Mouse (Mus musculus) hindbrain, embryonic 12.5 days (tissue): Measurements from ENCODE around the gene Ccr9. TPM values are rescaled to one million over a fixed set of nuclear protein-coding genes. Genes with fewer than 3 reads are reported as not detected.

Experiments
- ATAC-seq: fragments of 200-750 bp; cut with Nextera tagmentation; 2 replicates; pipeline ENCODE4 v1.8.0; 2017; ENCODE audit warnings: moderate TSS enrichment; ENCODE audit not compliant: low FRiP score
- H3K27ac ChIP-seq: fragments of 300-500 bp; sonication (generic); 2 replicates; pipeline ENCODE4 v1.5.1; 2016; ENCODE audit warnings: mild to moderate bottlenecking
- H3K27me3 ChIP-seq: fragments of 300-500 bp; sonication (generic); 2 replicates; pipeline ENCODE4 v1.6.1; 2016; ENCODE audit warnings: mild to moderate bottlenecking
- H3K36me3 ChIP-seq: fragments of 300-500 bp; sonication (generic); 2 replicates; pipeline ENCODE4 v1.6.1; 2016; ENCODE audit warnings: mild to moderate bottlenecking
- H3K4me1 ChIP-seq: fragments of 300-500 bp; sonication (generic); 2 replicates; pipeline ENCODE4 v1.6.1; 2016
- H3K4me2 ChIP-seq: fragments of 300-500 bp; sonication (generic); replicated peaks from 2 replicates; pipeline ENCODE4 v1.6.1; 2016; ENCODE audit warnings: mild to moderate bottlenecking
- H3K4me3 ChIP-seq: fragments of 300-500 bp; sonication (generic); 2 replicates; pipeline ENCODE4 v1.5.1; 2016; ENCODE audit warnings: mild to moderate bottlenecking
- H3K9ac ChIP-seq: fragments of 300-500 bp; sonication (generic); 2 replicates; pipeline ENCODE4 v1.6.1; 2016; ENCODE audit warnings: mild to moderate bottlenecking, moderate library complexity
- H3K9me3 ChIP-seq: fragments of 300-500 bp; sonication (generic); replicated peaks from 2 replicates; pipeline ENCODE4 v1.6.1; 2016; ENCODE audit warnings: mild to moderate bottlenecking
- WGBS: fragments of 180-500 bp; shearing (Covaris S2); methylation state at CpG from one replicate; pipeline ENCODE4 v1.1.7; 2016; 5-methylcytosine and 5-hydroxymethylcytosine counted together
- polyA plus RNA-seq: library from polyadenylated mRNA; unstranded; fragments of >200 nt; fragmentation: Nextera tagmentation; extraction: Ambion mirVana; gene quantifications from 2 replicates; pipeline ENCODE4 v1.2.1, GENCODE M21; 2016

Gene Ccr9
- polyA plus RNA-seq = 0.25 and 0.29 TPM in 2 replicates

DNA sequence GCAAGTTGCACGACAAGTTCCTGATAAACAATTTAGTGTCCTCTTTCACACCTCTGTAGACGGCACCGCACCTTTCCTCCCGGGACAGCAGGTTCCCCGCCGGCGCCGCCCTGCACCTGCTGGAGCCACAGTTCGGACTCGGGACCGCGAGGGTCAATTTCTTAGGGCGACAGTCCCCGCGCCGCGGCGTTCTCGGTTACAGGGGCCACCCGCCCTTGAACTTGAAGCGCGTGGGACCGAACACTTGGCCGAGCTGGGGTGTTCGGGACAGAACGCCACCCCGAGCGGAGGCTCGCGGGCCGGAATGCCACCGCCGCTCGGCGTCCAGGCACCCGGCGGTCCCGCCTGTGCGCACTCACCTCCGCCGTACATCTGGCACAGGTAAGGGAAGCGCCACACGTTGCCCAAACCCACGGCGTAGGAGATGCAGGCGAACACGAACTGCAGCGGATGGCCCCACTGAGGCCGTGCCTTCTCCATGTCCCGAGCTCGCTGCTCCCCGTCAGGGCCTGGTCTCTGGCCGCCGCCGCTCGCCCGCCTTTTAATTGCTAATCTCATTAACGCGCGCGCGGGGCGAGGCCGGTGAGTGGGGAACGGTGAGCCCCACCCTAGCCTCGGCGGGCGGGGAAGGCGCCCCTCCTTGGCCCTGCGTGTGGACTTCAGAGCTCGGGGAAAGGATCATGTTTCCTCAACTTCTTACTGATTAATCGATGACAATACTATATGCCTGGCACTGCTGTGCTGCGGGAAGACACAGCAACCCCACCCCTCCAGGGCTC is at the start of gene Ccr9, which contains the start of gene Slc6a20a:
Ccr9 (plus strand) TSS at position 113 of the 779 bp plus-strand sequence.
Slc6a20a (minus strand) TSS at position 559 of the 779 bp plus-strand sequence.
- H3K4me3 ChIP-seq = peak within 1 kb of the TSS; percentile 42
- peaks cover 51% of the 10 kb centered on the region for H3K27me3 ChIP-seq
- ATAC-seq = peak; percentile 40; the same call in 1 of the 2 replicates
- H3K9me3 ChIP-seq = no peaks in the 10 kb centered on the region
- no peaks in the 10 kb centered on the region for H3K36me3 ChIP-seq
- WGBS = 1% methylated on average over 73 of the region's 73 CpGs
- H3K27ac ChIP-seq = no peak within 1 kb of the TSS
- H3K4me2 ChIP-seq = peak within 1 kb of the TSS; percentile 70
- 0 out of 2 replicates have a peak within 1 kb of the TSS, but pooled peaks have one; percentile 25 for H3K9ac ChIP-seq
- H3K4me1 ChIP-seq = peaks cover 7% of the 10 kb centered on the region

DNA sequence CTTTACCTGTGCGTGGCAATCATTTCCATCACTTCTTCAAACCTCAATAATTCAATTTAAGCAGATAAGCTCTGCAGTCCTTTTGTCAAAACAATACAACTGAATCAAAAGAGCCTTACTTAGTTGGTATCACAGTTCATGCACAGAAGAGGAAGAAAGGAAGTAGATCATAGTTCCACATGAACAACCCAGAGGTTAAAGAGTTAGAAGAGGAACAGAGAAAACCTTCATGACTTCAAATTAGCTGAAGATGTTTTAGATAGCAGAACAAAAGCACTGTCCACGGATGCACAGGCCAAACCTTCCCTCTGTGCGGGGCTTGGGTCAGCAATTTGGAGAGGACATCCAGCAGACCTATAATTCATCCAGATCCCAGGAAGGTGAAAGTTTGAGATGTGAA is 46.6 kb upstream of the Ccr9 start:
- H3K4me2 ChIP-seq = no peak overlapping the region
- H3K27ac ChIP-seq = no peak overlapping the region
- H3K4me1 ChIP-seq = no peaks in the 10 kb centered on the region
- no peak overlapping the region for H3K4me3 ChIP-seq
- no peak overlapping the region for H3K9ac ChIP-seq
- no peaks in the 10 kb centered on the region for H3K9me3 ChIP-seq
- ATAC-seq = no peak
- 87% methylated on average over 3 of the region's 3 CpGs for WGBS
- no peaks in the 10 kb centered on the region for H3K36me3 ChIP-seq
- H3K27me3 ChIP-seq = no peaks in the 10 kb centered on the region

DNA sequence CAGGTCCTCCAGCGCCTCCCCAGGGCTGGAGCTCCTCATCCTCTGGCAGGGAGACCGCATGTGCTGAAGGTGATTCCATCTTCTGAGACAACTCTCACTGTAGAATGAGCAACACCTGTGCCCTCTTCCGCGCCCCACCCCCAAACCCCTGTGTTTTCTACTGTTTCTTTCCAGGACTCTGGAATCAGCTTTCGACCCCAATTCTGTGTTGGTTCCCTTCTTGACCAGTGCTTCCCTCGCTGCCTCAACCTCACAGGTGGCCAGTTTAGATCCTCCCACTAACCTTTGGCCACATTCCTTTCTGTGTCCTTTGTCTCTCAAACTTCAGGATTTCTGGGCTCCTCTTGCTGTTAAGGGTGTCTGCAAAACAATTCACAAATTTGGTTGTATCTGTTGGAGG is 46.0 kb upstream of the Ccr9 start, which contains the start of gene Slc6a20b:
Slc6a20b (minus strand) TSS at position 285 of the 400 bp plus-strand sequence.
- Histone ChIP-seq H3K9ac (no peak within 1 kb of the TSS), H3K27ac (no peak within 1 kb of the TSS), H3K36me3 (no peaks in the 10 kb centered on the region), H3K4me3 (no peak within 1 kb of the TSS), H3K9me3 (no peaks in the 10 kb centered on the region), H3K4me2 (no peak within 1 kb of the TSS), H3K4me1 (no peaks in the 10 kb centered on the region), H3K27me3 (no peaks in the 10 kb centered on the region)
- WGBS = 85% methylated on average over 6 of the region's 6 CpGs
- no peak for ATAC-seq

DNA sequence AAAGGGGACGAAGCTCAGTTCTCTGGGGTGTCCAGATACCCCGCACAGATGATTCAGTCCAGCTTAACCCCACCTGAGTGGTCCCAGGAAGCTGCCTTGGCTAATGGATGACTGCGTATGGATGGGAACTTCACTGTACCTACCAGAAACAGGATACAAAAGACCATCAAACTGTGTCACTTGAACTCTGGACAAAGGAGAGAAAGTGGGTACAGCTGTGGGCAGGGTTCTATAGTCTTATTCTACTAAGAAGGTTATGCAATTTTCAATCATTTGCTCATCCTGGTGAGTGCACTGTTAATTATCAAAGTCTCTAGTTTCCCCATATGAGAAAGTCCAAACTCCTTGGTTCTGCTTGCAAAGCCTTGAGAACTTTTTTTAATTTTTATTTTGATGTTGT is 45.2 kb upstream of the Ccr9 start:
- no peak for ATAC-seq
- 94% methylated on average over 3 of the region's 3 CpGs for WGBS

DNA sequence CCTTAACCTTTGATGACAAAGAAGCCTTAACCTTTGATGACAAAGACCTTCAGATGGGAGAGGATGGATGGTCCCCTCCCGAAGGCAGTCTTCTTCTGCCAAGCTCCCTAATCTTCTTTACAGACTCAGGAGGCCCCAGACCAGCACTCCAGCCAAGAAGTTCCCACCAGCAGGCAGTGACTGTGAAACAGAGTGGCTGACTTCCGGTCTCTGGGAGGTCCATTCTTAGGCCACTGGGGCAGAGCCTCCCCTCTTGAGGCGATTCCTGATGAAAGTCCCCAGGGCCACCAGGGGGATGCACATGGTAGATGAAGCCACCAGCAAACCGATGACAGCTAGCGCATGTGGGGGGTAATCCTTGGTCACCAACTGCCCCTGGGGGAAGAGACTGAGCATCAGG is 41.5 kb upstream of the Ccr9 start:
- no peak for ATAC-seq
- Histone ChIP-seq H3K27me3 (no peaks in the 10 kb centered on the region), H3K4me3 (no peak overlapping the region), H3K27ac (no peak overlapping the region), H3K9me3 (no peaks in the 10 kb centered on the region), H3K36me3 (no peaks in the 10 kb centered on the region), H3K9ac (no peak overlapping the region), H3K4me1 (no peaks in the 10 kb centered on the region), H3K4me2 (no peak overlapping the region)
- 62% methylated on average over 5 of the region's 5 CpGs for whole genome bisulfite sequencing

More for the DNA sequence above, 45.2 kb upstream of the Ccr9 start:
- Histone ChIP-seq H3K9ac (no peak overlapping the region), H3K4me1 (no peaks in the 10 kb centered on the region), H3K4me2 (no peak overlapping the region), H3K9me3 (no peaks in the 10 kb centered on the region), H3K27me3 (no peaks in the 10 kb centered on the region), H3K27ac (no peak overlapping the region), H3K36me3 (no peaks in the 10 kb centered on the region), H3K4me3 (no peak overlapping the region)

DNA sequence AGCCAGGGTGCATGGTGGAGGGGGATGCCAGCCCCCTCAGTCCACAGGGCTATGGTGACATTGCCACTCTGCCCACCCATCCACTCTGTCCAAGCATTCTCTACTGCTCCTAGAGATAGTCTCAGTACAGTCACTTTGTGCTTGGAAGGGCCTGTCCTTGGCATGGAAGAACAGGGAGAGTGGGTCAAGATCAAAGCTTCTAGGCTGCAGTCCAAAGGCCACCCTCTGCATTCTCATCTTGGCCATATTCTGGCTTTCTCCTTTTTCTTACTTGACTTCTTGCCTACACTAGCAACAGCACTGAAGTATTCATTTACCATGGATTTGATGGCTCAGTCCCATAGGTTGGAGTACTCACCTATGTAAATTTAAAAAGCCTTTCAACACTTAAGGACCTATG is 40.0 kb upstream of the Ccr9 start:
- no peak overlapping the region for H3K27ac ChIP-seq
- no peaks in the 10 kb centered on the region for H3K9me3 ChIP-seq
- no peaks in the 10 kb centered on the region for H3K36me3 ChIP-seq
- H3K4me3 ChIP-seq = no peak overlapping the region
- H3K4me1 ChIP-seq = no peaks in the 10 kb centered on the region
- no peak overlapping the region for H3K9ac ChIP-seq
- ATAC-seq = no peak
- H3K27me3 ChIP-seq = no peaks in the 10 kb centered on the region
- no peak overlapping the region for H3K4me2 ChIP-seq

DNA sequence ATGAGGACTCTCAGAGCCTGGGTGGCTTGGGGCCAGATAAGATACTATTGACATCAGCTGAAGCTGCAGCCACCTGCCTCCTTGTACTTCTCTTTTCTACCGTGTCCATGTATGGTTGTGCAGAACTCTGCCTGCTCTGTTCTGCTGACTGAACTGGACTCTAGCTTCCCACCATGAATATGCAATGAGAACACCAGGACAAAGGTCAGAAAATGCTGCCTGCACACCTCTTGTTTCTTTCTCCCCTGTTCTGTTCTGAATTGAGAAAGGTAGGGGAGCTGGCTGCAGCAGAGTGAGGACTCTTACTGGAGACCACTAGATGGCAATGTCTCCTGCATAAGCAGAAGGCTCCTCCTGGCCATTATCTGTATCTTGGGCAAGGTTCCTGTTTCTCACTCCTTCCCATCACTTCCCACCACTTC is 39.6 kb upstream of the Ccr9 start:
- H3K27me3 ChIP-seq = no peaks in the 10 kb centered on the region
- no peak overlapping the region for H3K27ac ChIP-seq
- H3K4me2 ChIP-seq = no peak overlapping the region
- H3K4me3 ChIP-seq = no peak overlapping the region
- no peak overlapping the region for H3K9ac ChIP-seq
- no peaks in the 10 kb centered on the region for H3K9me3 ChIP-seq
- H3K4me1 ChIP-seq = no peaks in the 10 kb centered on the region
- H3K36me3 ChIP-seq = no peaks in the 10 kb centered on the region
- WGBS = 78% methylated on average over 1 of the region's 1 CpGs
- no peak for ATAC-seq

DNA sequence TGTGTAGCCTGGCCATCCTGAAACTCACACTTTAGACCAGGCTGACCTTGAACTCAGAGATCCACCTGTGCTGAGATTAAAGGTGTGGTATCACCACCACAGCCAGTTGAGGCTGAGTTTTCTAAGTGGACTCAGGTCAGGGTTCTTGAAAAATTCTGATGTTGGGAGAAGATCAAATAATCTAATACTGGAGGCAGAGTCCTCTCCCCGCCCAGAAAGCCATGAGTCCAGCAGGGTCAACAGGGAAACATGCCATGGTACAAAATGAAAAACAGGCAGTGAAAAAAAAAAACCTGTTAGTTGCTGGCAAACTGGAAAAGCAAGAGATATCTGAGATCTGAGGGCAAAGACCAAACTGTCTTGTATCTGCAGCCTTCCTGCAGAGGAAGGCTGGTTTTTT is 38.1 kb upstream of the Ccr9 start:
- H3K4me3 ChIP-seq = no peak overlapping the region
- H3K27ac ChIP-seq = no peak overlapping the region
- no peaks in the 10 kb centered on the region for H3K4me1 ChIP-seq
- no peaks in the 10 kb centered on the region for H3K27me3 ChIP-seq
- H3K4me2 ChIP-seq = no peak overlapping the region
- no peak for ATAC-seq
- no peaks in the 10 kb centered on the region for H3K36me3 ChIP-seq
- no peak overlapping the region for H3K9ac ChIP-seq
- no peaks in the 10 kb centered on the region for H3K9me3 ChIP-seq
- WGBS = 88% methylated on average over 1 of the region's 1 CpGs

DNA sequence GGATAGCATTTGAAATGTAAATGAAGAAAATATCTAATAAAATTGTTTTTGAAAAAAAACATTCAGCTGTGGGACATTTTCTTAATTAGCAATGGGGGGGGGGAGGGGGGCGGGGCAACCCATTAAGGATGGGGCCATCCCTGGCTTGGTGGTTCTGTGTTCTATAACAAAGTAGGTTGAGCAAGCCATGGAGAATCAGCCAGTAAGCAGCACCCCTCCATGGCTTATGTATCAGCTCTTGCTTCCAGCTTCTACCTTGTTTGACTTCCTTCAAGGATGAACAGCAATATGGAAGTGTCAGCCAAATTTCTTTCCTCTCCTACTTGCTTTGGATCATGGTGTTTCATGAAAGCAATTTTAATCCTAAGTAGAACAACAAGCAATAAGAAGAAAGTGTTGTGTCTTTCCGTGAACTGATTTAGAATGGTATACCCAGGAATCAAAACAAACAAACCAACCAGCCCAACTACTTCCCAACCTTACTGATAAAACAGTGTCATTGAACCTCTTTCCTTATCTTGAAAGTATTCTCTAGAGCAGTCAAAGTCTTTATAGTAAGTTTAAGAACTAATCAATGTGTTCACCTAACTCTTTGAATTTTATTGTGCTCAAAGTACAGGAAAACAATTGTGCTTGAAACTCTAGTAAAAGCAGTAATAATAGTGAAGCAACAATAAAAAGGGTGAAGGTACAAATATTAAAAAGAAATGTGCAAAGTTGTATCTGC is 28.3 kb upstream of the Ccr9 start:
- H3K9me3 ChIP-seq = no peaks in the 10 kb centered on the region
- no peak overlapping the region for H3K9ac ChIP-seq
- no peak overlapping the region for H3K4me3 ChIP-seq
- H3K27ac ChIP-seq = no peak overlapping the region
- no peak overlapping the region for H3K4me2 ChIP-seq
- WGBS = 92% methylated on average over 2 of the region's 2 CpGs
- H3K4me1 ChIP-seq = no peaks in the 10 kb centered on the region
- no peaks in the 10 kb centered on the region for H3K36me3 ChIP-seq
- H3K27me3 ChIP-seq = no peaks in the 10 kb centered on the region
- ATAC-seq = no peak

DNA sequence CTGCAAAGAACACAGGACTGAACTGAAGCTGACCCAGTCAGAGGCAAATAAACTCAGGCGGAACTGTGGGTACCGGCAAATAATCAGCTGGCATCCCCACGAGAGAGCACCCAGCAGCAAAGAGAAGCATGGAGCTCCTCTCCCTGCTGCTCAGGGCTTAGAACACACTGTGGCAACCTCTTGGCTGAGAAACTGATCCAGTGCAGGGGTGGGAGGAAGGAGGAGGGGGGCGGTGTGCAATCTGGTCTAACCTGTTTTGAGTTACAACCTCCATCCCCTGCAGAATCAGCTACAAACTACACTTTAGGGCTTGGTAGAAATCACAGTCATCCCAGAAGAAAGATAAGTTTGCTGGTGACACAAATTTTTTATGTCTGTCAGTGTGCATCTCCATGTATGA is 26.9 kb upstream of the Ccr9 start:
- Histone ChIP-seq H3K9ac (no peak overlapping the region), H3K9me3 (no peaks in the 10 kb centered on the region), H3K4me1 (no peaks in the 10 kb centered on the region), H3K4me2 (no peak overlapping the region), H3K36me3 (no peaks in the 10 kb centered on the region), H3K4me3 (no peak overlapping the region), H3K27me3 (no peaks in the 10 kb centered on the region), H3K27ac (no peak overlapping the region)
- WGBS = 57% methylated on average over 4 of the region's 4 CpGs
- ATAC-seq = no peak

DNA sequence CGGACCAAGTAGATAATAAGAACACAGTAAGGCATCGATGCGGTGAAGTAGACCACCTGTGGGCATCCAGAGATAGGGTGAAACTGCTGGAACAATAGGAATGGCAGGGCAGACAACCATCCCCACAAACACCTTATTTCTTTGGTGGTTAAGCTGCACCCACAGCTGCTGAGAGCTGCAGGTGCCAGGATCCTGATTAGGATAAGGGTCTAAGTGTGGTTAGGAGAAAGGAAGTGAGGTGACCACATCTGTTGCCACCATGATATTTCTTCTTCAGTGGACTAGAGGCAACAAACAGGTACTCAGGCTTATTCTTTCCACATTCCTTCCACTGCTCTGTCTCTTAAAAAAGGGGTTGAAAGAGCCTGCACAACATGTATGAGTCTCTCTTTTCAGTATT is 20.8 kb upstream of the Ccr9 start:
- Histone ChIP-seq H3K4me3 (no peak overlapping the region), H3K4me1 (no peaks in the 10 kb centered on the region), H3K27ac (no peak overlapping the region), H3K4me2 (no peak overlapping the region), H3K9ac (no peak overlapping the region), H3K27me3 (no peaks in the 10 kb centered on the region), H3K9me3 (no peaks in the 10 kb centered on the region), H3K36me3 (no peaks in the 10 kb centered on the region)
- ATAC-seq = no peak
- WGBS = 88% methylated on average over 3 of the region's 3 CpGs

DNA sequence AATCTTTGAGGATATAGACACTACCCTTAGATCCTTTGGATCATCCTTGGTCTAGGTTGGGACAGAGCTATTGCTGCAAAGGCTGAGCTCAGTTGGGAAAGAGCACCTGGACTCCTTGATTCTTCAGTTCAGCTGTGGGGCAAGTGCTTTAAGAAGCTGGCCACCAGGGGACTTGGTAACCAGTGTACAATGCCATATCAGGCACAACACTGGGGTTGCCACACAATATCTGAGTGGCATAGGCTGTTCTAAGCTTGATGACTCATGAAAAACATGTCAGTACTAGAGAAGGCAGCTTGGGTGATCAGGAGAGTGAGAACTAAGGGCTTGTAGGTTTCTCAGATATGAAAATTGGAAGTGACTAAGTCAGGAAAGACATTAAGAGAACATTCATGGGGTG is 19.3 kb upstream of the Ccr9 start:
- ATAC-seq = no peak

More for the DNA sequence above, 19.3 kb upstream of the Ccr9 start:
- no peak overlapping the region for H3K9ac ChIP-seq
- no peak overlapping the region for H3K4me2 ChIP-seq
- no peaks in the 10 kb centered on the region for H3K9me3 ChIP-seq
- no peak overlapping the region for H3K4me3 ChIP-seq
- no peaks in the 10 kb centered on the region for H3K27me3 ChIP-seq
- H3K4me1 ChIP-seq = no peaks in the 10 kb centered on the region
- no peak overlapping the region for H3K27ac ChIP-seq
- no peaks in the 10 kb centered on the region for H3K36me3 ChIP-seq
